Mouse (Mus musculus): ENCODE data around the gene Gdpd5. TPM values are rescaled to one million over a fixed set of nuclear protein-coding genes. Genes with fewer than 3 reads are reported as not detected.

Gene Gdpd5
- total and polyA plus RNA-seq, 3 experiments, result 0.15 to 0.26 TPM; not detected in 1

- Histone ChIP-seq H3K27me3 (ENCODE audit: control insufficient read depth in 1 of 2, insufficient read depth in 2 of 2, low read length in 2 of 2) (peaks cover 0 to 5% of the 10 kb centered on the region in 2 experiments; a peak in 1 of 4 replicates), H3K27ac (ENCODE audit: control insufficient read depth, low read depth, low read length) (no peak within 1 kb of the TSS), H3K9ac (ENCODE audit: control insufficient read depth, low read depth, low read length, poor library complexity, severe bottlenecking) (no peak within 1 kb of the TSS), H3K9me3 (replicated peaks; ENCODE audit: insufficient read depth, low read length) (no peaks in the 10 kb centered on the region), H3K4me1 (ENCODE audit: control insufficient read depth in 1 of 2, insufficient read depth in 2 of 2, low read length in 2 of 2) (no peaks in the 10 kb centered on the region), H3K36me3 (ENCODE audit: control insufficient read depth in 1 of 2, insufficient read depth in 2 of 2, low read length in 2 of 2) (no peaks in the 10 kb centered on the region), H3K4me3 (ENCODE audit: control insufficient read depth in 1 of 2, insufficient read depth in 1 of 2, low read depth in 2 of 2, low read length in 2 of 2) (no peak within 1 kb of the TSS), H3K79me2 (ENCODE audit: control insufficient read depth, insufficient read depth, low read length, poor library complexity) (no peaks in the 10 kb centered on the region)
- TF ChIP-seq TBP (IDR thresholded peaks at IDR 0.05; ENCODE audit: low read depth, low read length), result no peak
- no peak for TF ChIP-seq TCF12 (IDR thresholded peaks at IDR 0.05; ENCODE audit: low read depth, low read length)
- TF ChIP-seq MAX (IDR thresholded peaks at IDR 0.05; ENCODE audit: low read length), result no peak
- no peak for DNase-seq (ENCODE audit: low read depth, low spot score)
Observed at GRCm38 (mm10) chr7:99352526-99353400, 28.5 kb upstream of the Gdpd5 start, which contains the start of gene Serpinh1. TSS of gene Serpinh1 (minus strand) at chr7:99353239.

- TF ChIP-seq NELFE (IDR thresholded peaks at IDR 0.05; ENCODE audit: low read depth, low read length), result no peak
- no peak for TF ChIP-seq MYB (IDR thresholded peaks at IDR 0.05; ENCODE audit: low read depth, low read length)
- no peaks in the 10 kb centered on the region for H3K9me3 ChIP-seq (replicated peaks; ENCODE audit: insufficient read depth, low read length)
- H3K27ac ChIP-seq (ENCODE audit: control insufficient read depth, low read depth, low read length), result no peak overlapping the region
- peaks cover 0 to 4% of the 10 kb centered on the region in 2 experiments; a peak in 1 of 4 replicates for H3K4me1 ChIP-seq (ENCODE audit: control insufficient read depth in 1 of 2, insufficient read depth in 2 of 2, low read length in 2 of 2)
- no peaks in the 10 kb centered on the region for H3K36me3 ChIP-seq (ENCODE audit: control insufficient read depth in 1 of 2, insufficient read depth in 2 of 2, low read length in 2 of 2)
- no peak overlapping the region for H3K9ac ChIP-seq (ENCODE audit: control insufficient read depth, low read depth, low read length, poor library complexity, severe bottlenecking)
- peaks cover 0 to under 1% of the 10 kb centered on the region in 2 experiments; a peak in 1 of 4 replicates for H3K27me3 ChIP-seq (ENCODE audit: control insufficient read depth in 1 of 2, insufficient read depth in 2 of 2, low read length in 2 of 2)
- no peaks in the 10 kb centered on the region for H3K79me2 ChIP-seq (ENCODE audit: control insufficient read depth, insufficient read depth, low read length, poor library complexity)
- no peak overlapping the region for H3K4me3 ChIP-seq (ENCODE audit: control insufficient read depth in 1 of 2, insufficient read depth in 1 of 2, low read depth in 2 of 2, low read length in 2 of 2)
- no peak for DNase-seq (ENCODE audit: low read depth, low spot score)
Observed at GRCm38 (mm10) chr7:99355731-99356131, 25.5 kb upstream of the Gdpd5 start.

- no peak for DNase-seq (ENCODE audit: low read depth, low spot score)
- Histone ChIP-seq H3K36me3 (ENCODE audit: control insufficient read depth in 1 of 2, insufficient read depth in 2 of 2, low read length in 2 of 2) (no peaks in the 10 kb centered on the region), H3K4me3 (ENCODE audit: control insufficient read depth in 1 of 2, insufficient read depth in 1 of 2, low read depth in 2 of 2, low read length in 2 of 2) (no peak overlapping the region), H3K9ac (ENCODE audit: control insufficient read depth, low read depth, low read length, poor library complexity, severe bottlenecking) (no peak overlapping the region), H3K4me1 (ENCODE audit: control insufficient read depth in 1 of 2, insufficient read depth in 2 of 2, low read length in 2 of 2) (peaks cover 0 to 4% of the 10 kb centered on the region in 2 experiments; a peak in 1 of 4 replicates), H3K27ac (ENCODE audit: control insufficient read depth, low read depth, low read length) (no peak overlapping the region), H3K27me3 (ENCODE audit: control insufficient read depth in 1 of 2, insufficient read depth in 2 of 2, low read length in 2 of 2) (no peaks in the 10 kb centered on the region; a peak in 1 of 4 replicates), H3K9me3 (replicated peaks; ENCODE audit: insufficient read depth, low read length) (no peaks in the 10 kb centered on the region), H3K79me2 (ENCODE audit: control insufficient read depth, insufficient read depth, low read length, poor library complexity) (no peaks in the 10 kb centered on the region)
- TF ChIP-seq MAZ (IDR thresholded peaks at IDR 0.05; ENCODE audit: low read depth, low read length) (no peak), USF2 (IDR thresholded peaks at IDR 0.05; ENCODE audit: borderline replicate concordance in 1 of 2, insufficient read depth in 1 of 2, low read depth in 1 of 2, low read length in 2 of 2) (no peak), KAT2A (conservative IDR thresholded peaks at IDR 0.05; ENCODE audit: low read depth, low read length) (no peak), MAFK (IDR thresholded peaks at IDR 0.05; ENCODE audit: borderline replicate concordance, low read depth, low read length) (no peak), NRF1 (IDR thresholded peaks at IDR 0.05; ENCODE audit: insufficient read depth, low read depth, low read length, poor library complexity, severe bottlenecking) (no peak), ZMIZ1 (IDR thresholded peaks at IDR 0.05; ENCODE audit: low read depth, low read length) (no peak), RCOR1 (IDR thresholded peaks at IDR 0.05; ENCODE audit: low read depth, low read length) (no peak), MYC (IDR thresholded peaks at IDR 0.05; ENCODE audit: low read depth, low read length) (no peak), TAL1 (IDR thresholded peaks at IDR 0.05; ENCODE audit: low read length) (no peak), ELF1 (IDR thresholded peaks at IDR 0.05; ENCODE audit: low read depth, low read length) (no peak), RAD21 (IDR thresholded peaks at IDR 0.05; ENCODE audit: low read depth, low read length) (no peak), POLR2A (IDR thresholded peaks at IDR 0.05; ENCODE audit: control insufficient read depth in 1 of 2, insufficient read depth in 1 of 2, low read depth in 1 of 2, low read length in 2 of 2, poor library complexity in 1 of 2) (no peak), POLR2AphosphoS2 (IDR thresholded peaks at IDR 0.05; ENCODE audit: low read length) (no peak)
Observed at GRCm38 (mm10) chr7:99356244-99356930, 24.8 kb upstream of the Gdpd5 start.
